21 mouse cellular contexts compared by ENCODE assay signal in genomic region chr12:35833285-35833684, GRCm38 (mm10).
DNase-seq lines count a peak whose midpoint lies in the region; ATAC-seq and TF ChIP-seq lines count a peak whose summit lies in the region.
"Had no signal": no experiment of that assay in that cellular context is flagged by ENCODE, and none has a peak within 500 bp of the region (broad histone marks: within the 10 kb centered on the region; RNA-seq: fewer than 3 reads in every experiment).

No protein-coding gene starts in this region.

- no peaks in the 10 kb centered on the region for H3K36me3 ChIP-seq in kidney, embryonic 16.5 days (ENCODE audit: insufficient read depth, low read length)
- H3K36me3 ChIP-seq in MEL (ENCODE audit: control insufficient read depth in 1 of 2, insufficient read depth in 2 of 2, low read length in 2 of 2) = peaks cover 0 to 2% of the 10 kb centered on the region in 2 experiments; a peak in 2 of 4 replicates
- H3K36me3 ChIP-seq in splenic B cell, adult 2 months (ENCODE audit: control insufficient read depth, insufficient read depth, low read length, poor library complexity, severe bottlenecking) = no peaks in the 10 kb centered on the region
- H3K36me3 ChIP-seq: embryonic facial prominence, embryonic 13.5 days; hindbrain, embryonic 15.5 days; limb, embryonic 12.5 days; midbrain, embryonic 13.5 days; neural tube, embryonic 13.5 days had no signal

- H3K9me3 ChIP-seq in kidney, embryonic 16.5 days (ENCODE audit: low read length) = no peaks in the 10 kb centered on the region
- no peaks in the 10 kb centered on the region for H3K9me3 ChIP-seq in MEL (replicated peaks; ENCODE audit: insufficient read depth, low read length)
- H3K9me3 ChIP-seq: embryonic facial prominence, embryonic 13.5 days; forebrain, embryonic 13.5 days; hindbrain, embryonic 15.5 days; limb, embryonic 12.5 days; midbrain, embryonic 13.5 days; neural tube, embryonic 13.5 days had no signal

- no peaks in the 10 kb centered on the region for H3K79me2 ChIP-seq in MEL (ENCODE audit: control insufficient read depth, insufficient read depth, low read length, poor library complexity)

- peak; percentile 52; the same call in 1 of the 2 replicates for ATAC-seq in kidney, embryonic 16.5 days (ENCODE audit: low FRiP score, low TSS enrichment)
- ATAC-seq: forebrain, embryonic 13.5 days; midbrain, embryonic 13.5 days had no signal

- no peak for TF ChIP-seq CTCF in MEL (IDR thresholded peaks at IDR 0.05 in 2 of 3, conservative IDR thresholded peaks at IDR 0.05 in 1 of 3; ENCODE audit: control insufficient read depth in 1 of 3, insufficient read depth in 1 of 3, low read depth in 2 of 3, low read length in 3 of 3, poor library complexity in 1 of 3, severe bottlenecking in 1 of 3)
- no peak for TF ChIP-seq CTCF in embryonic fibroblast, embryonic 13.5 days (IDR thresholded peaks at IDR 0.05; ENCODE audit: borderline replicate concordance, insufficient read depth, low read length)

- no peak overlapping the region for H3K4me3 ChIP-seq in kidney, embryonic 16.5 days (ENCODE audit: low read length)
- H3K4me3 ChIP-seq in MEL (ENCODE audit: control insufficient read depth in 1 of 2, insufficient read depth in 1 of 2, low read depth in 2 of 2, low read length in 2 of 2) = no peak overlapping the region
- H3K4me3 ChIP-seq in embryonic fibroblast, embryonic 13.5 days (ENCODE audit: insufficient read depth, low read length) = no peak overlapping the region
- H3K4me3 ChIP-seq: embryonic facial prominence, embryonic 13.5 days; forebrain, embryonic 13.5 days; hindbrain, embryonic 15.5 days; limb, embryonic 12.5 days; midbrain, embryonic 13.5 days; neural tube, embryonic 13.5 days had no signal

- TF ChIP-seq RAD21 in MEL (IDR thresholded peaks at IDR 0.05; ENCODE audit: low read depth, low read length) = no peak

- no peak for TF ChIP-seq EP300 in MEL (IDR thresholded peaks at IDR 0.05; ENCODE audit: low read depth in 1 of 2, low read length in 2 of 2)

- no peak for DNase-seq in kidney, postnatal 10 days
- DNase-seq in MEL (ENCODE audit: low read depth, low spot score) = peak; percentile 9
- peak; percentile 22 for DNase-seq in splenic B cell, adult 2 months (ENCODE audit: low read depth, low spot score)
- no peak for DNase-seq in thymus, postnatal 25 days
- no peak for DNase-seq in cerebellum, postnatal 10 days
- DNase-seq in heart, postnatal 25 days (ENCODE audit: low spot score) = no peak
- DNase-seq: cerebellum, adult 9-11 months; gastrocnemius, postnatal 25 days; kidney, adult 8-10 months; layer of hippocampus, postnatal 36 days; lung, embryonic 14.5 days; retina, postnatal 1 day; thymus, postnatal 14 days had no signal

- WGBS in kidney, embryonic 16.5 days = 64% methylated on average over 3 of the region's 3 CpGs

- H3K4me2 ChIP-seq in kidney, embryonic 16.5 days (replicated peaks; ENCODE audit: low read depth, low read length) = no peak overlapping the region
- H3K4me2 ChIP-seq: embryonic facial prominence, embryonic 13.5 days; forebrain, embryonic 13.5 days; hindbrain, embryonic 15.5 days; limb, embryonic 12.5 days; lung, embryonic 14.5 days; midbrain, embryonic 13.5 days; neural tube, embryonic 13.5 days had no signal

- H3K27me3 ChIP-seq in kidney, embryonic 16.5 days (ENCODE audit: insufficient read depth, low read length) = no peaks in the 10 kb centered on the region
- H3K27me3 ChIP-seq in MEL (ENCODE audit: control insufficient read depth in 1 of 2, insufficient read depth in 2 of 2, low read length in 2 of 2) = no peaks in the 10 kb centered on the region
- H3K27me3 ChIP-seq in splenic B cell, adult 2 months (ENCODE audit: control insufficient read depth, insufficient read depth, low read length, poor library complexity, severe bottlenecking) = no peaks in the 10 kb centered on the region
- H3K27me3 ChIP-seq: forebrain, embryonic 13.5 days; hindbrain, embryonic 15.5 days; limb, embryonic 12.5 days; midbrain, embryonic 13.5 days; neural tube, embryonic 13.5 days had no signal

- H3K9ac ChIP-seq in kidney, embryonic 16.5 days (replicated peaks; ENCODE audit: low read length) = no peak overlapping the region
- H3K9ac ChIP-seq in MEL (ENCODE audit: control insufficient read depth, low read depth, low read length, poor library complexity, severe bottlenecking) = no peak overlapping the region
- H3K9ac ChIP-seq: embryonic facial prominence, embryonic 13.5 days; forebrain, embryonic 13.5 days; hindbrain, embryonic 15.5 days; limb, embryonic 12.5 days; lung, embryonic 14.5 days; midbrain, embryonic 13.5 days; neural tube, embryonic 13.5 days had no signal

- intact Hi-C loops in heart, postnatal 25 days (cut with DNase I) = loop anchor here (5.0 kb wide), 1 partner anchor 611 kb away; no protein-coding TSS in a partner anchor

- H3K4me1 ChIP-seq in kidney, embryonic 16.5 days (ENCODE audit: insufficient read depth, low read length) = peaks cover 9% of the 10 kb centered on the region
- H3K4me1 ChIP-seq in MEL (ENCODE audit: control insufficient read depth in 1 of 2, insufficient read depth in 2 of 2, low read length in 2 of 2) = no peaks in the 10 kb centered on the region; a peak in 1 of 4 replicates
- peaks cover 13% of the 10 kb centered on the region for H3K4me1 ChIP-seq in embryonic fibroblast, embryonic 13.5 days (ENCODE audit: control insufficient read depth, insufficient read depth, low read length)
- H3K4me1 ChIP-seq: embryonic facial prominence, embryonic 13.5 days; forebrain, embryonic 13.5 days; hindbrain, embryonic 15.5 days; midbrain, embryonic 13.5 days; neural tube, embryonic 13.5 days had no signal

- TF ChIP-seq POLR2A in MEL (IDR thresholded peaks at IDR 0.05; ENCODE audit: control insufficient read depth in 1 of 2, insufficient read depth in 1 of 2, low read depth in 1 of 2, low read length in 2 of 2, poor library complexity in 1 of 2) = no peak
- TF ChIP-seq POLR2A in embryonic fibroblast, embryonic 13.5 days (IDR thresholded peaks at IDR 0.05; ENCODE audit: low read depth, low read length) = no peak

- peak overlapping the region; percentile 79 for H3K27ac ChIP-seq in kidney, embryonic 16.5 days (ENCODE audit: low read length)
- H3K27ac ChIP-seq in MEL (ENCODE audit: control insufficient read depth, low read depth, low read length) = no peak overlapping the region
- H3K27ac ChIP-seq in embryonic fibroblast, embryonic 13.5 days (ENCODE audit: insufficient read depth, low read length) = peak overlapping the region; percentile 98
- H3K27ac ChIP-seq: embryonic facial prominence, embryonic 13.5 days; forebrain, embryonic 13.5 days; hindbrain, embryonic 15.5 days; limb, embryonic 12.5 days; midbrain, embryonic 13.5 days; neural tube, embryonic 13.5 days had no signal

TF ChIP-seq in MEL, 35 proteins besides CTCF, POLR2A, EP300 and RAD21:
- TF ChIP-seq ZNF384 (IDR thresholded peaks at IDR 0.05; ENCODE audit: low read depth, low read length) (no peak), MAX (IDR thresholded peaks at IDR 0.05; ENCODE audit: low read length) (no peak), KAT2A (conservative IDR thresholded peaks at IDR 0.05; ENCODE audit: low read depth, low read length) (no peak), E2F4 (IDR thresholded peaks at IDR 0.05; ENCODE audit: borderline replicate concordance, low read depth, low read length) (no peak), TCF12 (IDR thresholded peaks at IDR 0.05; ENCODE audit: low read depth, low read length) (no peak), GABPA (IDR thresholded peaks at IDR 0.05; ENCODE audit: low read depth, low read length) (no peak), ETS1 (IDR thresholded peaks at IDR 0.05; ENCODE audit: low read depth, low read length) (no peak), CHD1 (IDR thresholded peaks at IDR 0.05; ENCODE audit: low read depth, low read length) (no peak), TBP (IDR thresholded peaks at IDR 0.05; ENCODE audit: low read depth, low read length) (no peak), ZMIZ1 (IDR thresholded peaks at IDR 0.05; ENCODE audit: low read depth, low read length) (no peak), POLR2AphosphoS2 (IDR thresholded peaks at IDR 0.05; ENCODE audit: low read length) (no peak), MEF2A (IDR thresholded peaks at IDR 0.05; ENCODE audit: extremely low read depth, insufficient replicate concordance, low read depth, low read length, poor library complexity, severe bottlenecking) (no peak)

Comparison
In these comparisons a context has a peak if more than half of its experiments do, and no peak if none do; other contexts are left out.
1. DNase-seq: peak in MEL (single experiment) and splenic B cell, adult 2 months (single experiment); none in kidney, postnatal 10 days (single experiment), thymus, postnatal 25 days (single experiment), cerebellum, postnatal 10 days (0 of 2) and heart, postnatal 25 days (single experiment).